Mouse (Mus musculus): ENCODE measurements at regions not wholly inside any gene's neighbourhood (a gene's known extent, or its start where the extent isn't known, plus 50 kb on each side); places are given as distances from the start of the nearest gene placed in this dataset.

DNA sequence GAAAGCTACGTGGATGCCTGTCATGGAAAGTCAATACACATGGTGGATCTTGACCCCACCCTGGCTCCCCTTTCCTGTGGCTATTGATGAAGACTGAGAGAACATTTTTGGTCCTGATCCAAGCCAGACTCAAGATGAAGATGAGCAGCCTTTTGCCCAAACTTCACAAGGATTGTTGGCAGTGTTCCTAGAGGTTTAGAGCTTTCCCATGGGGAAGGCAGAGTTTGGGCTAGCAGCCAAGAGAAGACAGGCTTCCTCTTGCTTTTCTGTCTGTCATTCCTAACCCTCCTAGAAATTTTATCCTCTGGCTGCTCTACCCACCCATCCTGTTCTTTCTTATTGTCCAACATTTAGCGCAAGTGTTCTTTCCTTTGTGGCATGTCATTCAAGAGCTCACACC is 83.6 kb upstream of the Camk1g start:
- Histone ChIP-seq H3K4me1 (peaks cover 15% of the 10 kb centered on the region), H3K36me3 (no peaks in the 10 kb centered on the region), H3K27ac (replicated peaks) (no peak overlapping the region), H3K9me3 (replicated peaks) (no peaks in the 10 kb centered on the region), H3K4me3 (no peak overlapping the region), H3K27me3 (ENCODE audit: low read depth, poor library complexity, severe bottlenecking) (no peaks in the 10 kb centered on the region)
- no peak for DNase-seq (ENCODE audit: low spot score)
- WGBS, result 91% methylated on average over 2 of the region's 2 CpGs

DNA sequence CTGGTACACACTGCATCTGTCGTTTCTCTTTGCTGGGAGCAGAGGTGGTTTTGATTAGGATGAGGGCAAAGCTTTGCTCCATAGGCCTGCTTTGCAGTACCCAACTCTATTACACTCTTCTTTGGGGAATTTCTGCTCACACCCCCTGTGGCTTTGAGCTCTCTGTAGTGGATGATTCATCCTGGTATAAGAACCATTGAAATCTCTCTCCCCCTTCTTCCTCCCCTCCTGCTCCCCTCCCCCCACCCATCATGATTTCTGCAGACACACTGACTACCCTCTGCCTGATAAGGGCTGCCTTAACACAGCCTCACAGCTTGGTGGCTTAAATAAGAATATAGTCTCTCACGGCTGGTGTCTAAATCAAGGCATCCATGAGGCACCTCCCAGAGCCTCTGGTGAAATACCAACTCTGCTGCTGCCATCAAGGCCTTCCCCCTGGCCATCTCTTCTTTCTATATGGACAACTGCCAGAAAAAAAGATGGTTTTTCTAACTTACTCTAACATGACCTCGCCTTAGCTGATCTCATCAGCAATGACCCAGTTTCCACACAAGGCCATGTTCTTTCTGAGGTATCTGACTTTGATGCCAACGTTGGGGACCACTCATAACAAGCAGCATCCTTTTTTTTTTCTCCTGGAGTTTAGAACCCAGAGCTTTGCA is 81.5 kb upstream of the Camk1g start:
- Histone ChIP-seq H3K4me1 (peaks cover 15% of the 10 kb centered on the region), H3K27ac (replicated peaks) (no peak overlapping the region), H3K27me3 (ENCODE audit: low read depth, poor library complexity, severe bottlenecking) (no peaks in the 10 kb centered on the region), H3K9me3 (replicated peaks) (no peaks in the 10 kb centered on the region), H3K36me3 (no peaks in the 10 kb centered on the region), H3K4me3 (no peak overlapping the region)
- DNase-seq (ENCODE audit: low spot score), result no peak
- WGBS, result 58% methylated on average over 4 of the region's 4 CpGs

DNA sequence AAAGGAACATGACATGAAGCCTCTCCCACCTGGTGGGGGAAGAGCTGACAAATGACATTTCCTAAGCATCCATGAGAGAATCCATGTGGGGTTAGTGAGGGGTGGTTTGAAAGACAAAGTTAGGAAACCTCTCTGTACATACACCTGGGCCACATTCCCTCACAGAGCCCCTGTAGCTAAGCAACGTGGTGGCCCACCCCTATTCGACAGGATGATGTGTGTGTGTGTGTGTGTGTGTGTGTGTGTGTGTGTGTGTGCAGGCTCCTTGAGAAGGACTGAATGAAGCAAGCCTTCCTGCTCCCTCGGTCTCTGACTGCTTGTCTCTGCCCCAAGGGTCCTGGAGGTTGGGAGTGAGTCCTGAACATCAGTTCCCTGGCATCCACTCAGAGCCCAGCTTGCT is 80.7 kb upstream of the Camk1g start:
- 66% methylated on average over 3 of the region's 3 CpGs for WGBS
- Histone ChIP-seq H3K4me3 (no peak overlapping the region), H3K36me3 (no peaks in the 10 kb centered on the region), H3K27ac (replicated peaks) (no peak overlapping the region; the same call in 1 of the 2 replicates), H3K27me3 (ENCODE audit: low read depth, poor library complexity, severe bottlenecking) (no peaks in the 10 kb centered on the region), H3K9me3 (replicated peaks) (no peaks in the 10 kb centered on the region), H3K4me1 (peaks cover 15% of the 10 kb centered on the region)
- DNase-seq (ENCODE audit: low spot score), result no peak

DNA sequence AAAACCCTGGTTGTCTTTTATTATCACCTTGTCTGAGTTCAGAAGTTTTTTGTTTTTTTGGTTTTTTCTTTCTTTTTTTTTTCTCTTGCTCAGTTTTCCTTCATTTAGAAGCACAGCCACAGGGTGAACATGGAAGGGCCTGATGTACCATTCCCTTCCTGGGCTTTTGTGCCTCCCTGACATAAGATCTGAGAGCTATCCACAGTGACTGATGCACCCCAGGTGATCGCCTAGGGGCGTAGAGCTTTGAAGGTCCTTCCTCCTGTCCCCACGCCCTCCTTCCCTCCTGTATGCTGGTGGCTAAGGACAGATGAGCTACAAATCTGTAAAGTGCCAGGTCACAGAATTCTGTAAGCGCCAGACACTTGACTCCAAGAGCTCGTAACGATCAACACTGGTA is 80.1 kb upstream of the Camk1g start:
- no peaks in the 10 kb centered on the region for H3K36me3 ChIP-seq
- H3K4me1 ChIP-seq, result peaks cover 15% of the 10 kb centered on the region
- DNase-seq (ENCODE audit: low spot score), result peak; percentile 13
- H3K9me3 ChIP-seq (replicated peaks), result no peaks in the 10 kb centered on the region
- H3K27me3 ChIP-seq (ENCODE audit: low read depth, poor library complexity, severe bottlenecking), result no peaks in the 10 kb centered on the region
- H3K4me3 ChIP-seq, result no peak overlapping the region
- peak overlapping the region; percentile 84 for H3K27ac ChIP-seq (replicated peaks)
- WGBS, result 68% methylated on average over 6 of the region's 6 CpGs

DNA sequence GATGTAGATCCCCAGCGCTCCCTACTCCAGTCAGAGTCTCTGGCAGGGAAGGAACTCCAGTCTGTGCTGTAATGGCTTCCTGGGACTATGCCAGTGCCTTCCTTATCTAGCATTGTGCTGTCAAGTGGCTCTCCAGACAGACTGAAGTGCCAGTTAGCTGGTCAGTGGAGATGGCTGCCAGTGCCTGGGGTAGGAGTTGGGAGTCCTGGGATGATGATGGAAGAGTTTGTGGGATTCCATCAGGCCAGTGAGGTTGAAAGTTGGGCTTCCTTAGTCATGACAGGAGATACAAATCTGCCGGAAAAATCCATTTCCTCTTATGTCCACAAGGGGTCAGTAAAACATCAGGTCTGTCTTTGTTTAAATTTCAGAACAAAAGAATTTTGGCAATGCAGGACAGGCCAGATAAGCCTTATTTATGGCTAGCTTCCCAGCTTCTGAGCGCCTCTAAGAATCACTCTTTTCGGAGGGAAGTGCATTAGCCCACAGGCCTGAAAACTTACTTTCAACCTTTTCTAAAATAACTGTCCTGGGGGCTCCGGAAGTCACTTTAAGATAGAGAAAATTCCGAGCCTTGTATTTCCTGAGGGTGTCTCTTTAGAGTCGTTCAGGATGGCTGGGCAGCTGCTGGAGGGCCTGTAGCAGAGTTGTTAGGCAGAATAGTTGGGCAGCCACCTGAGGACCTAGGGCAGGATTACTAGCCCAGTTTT is 79.5 kb upstream of the Camk1g start:
- WGBS, result 22% methylated on average over 7 of the region's 7 CpGs
- Histone ChIP-seq H3K27me3 (ENCODE audit: low read depth, poor library complexity, severe bottlenecking) (no peaks in the 10 kb centered on the region), H3K4me1 (peaks cover 15% of the 10 kb centered on the region), H3K4me3 (no peak overlapping the region), H3K36me3 (no peaks in the 10 kb centered on the region), H3K27ac (replicated peaks) (peak overlapping the region; percentile 84), H3K9me3 (replicated peaks) (no peaks in the 10 kb centered on the region)
- DNase-seq (ENCODE audit: low spot score), result peak; percentile 57

DNA sequence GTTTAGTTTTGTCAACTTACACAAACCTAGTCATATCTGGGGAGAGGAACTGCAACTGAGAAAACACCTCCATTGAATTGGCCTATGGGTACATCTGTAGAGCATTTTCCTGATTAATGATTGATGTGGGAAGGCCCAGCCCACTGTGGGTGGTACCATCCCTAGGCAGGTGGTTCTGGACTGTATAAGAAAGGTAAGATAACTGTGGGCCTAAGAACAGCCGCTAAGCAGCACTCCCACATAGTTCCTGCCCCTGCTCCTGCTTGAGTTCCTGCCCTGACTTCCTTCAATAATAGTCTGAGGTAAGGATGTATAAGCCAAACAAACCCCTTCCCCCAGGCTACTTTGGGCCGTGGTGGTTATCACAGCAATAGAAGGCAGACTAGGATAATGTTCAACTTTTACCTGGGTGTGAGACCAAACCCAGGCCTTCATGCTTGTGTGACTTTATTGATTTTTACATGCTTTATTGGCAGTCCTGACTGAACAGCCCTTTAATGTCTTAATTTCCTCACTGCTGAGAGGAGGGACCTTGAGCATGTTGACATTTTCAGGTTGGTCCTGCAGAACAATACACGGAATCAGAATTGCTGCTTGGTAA is 78.8 kb upstream of the Camk1g start:
- Histone ChIP-seq H3K9me3 (replicated peaks) (no peaks in the 10 kb centered on the region), H3K27me3 (ENCODE audit: low read depth, poor library complexity, severe bottlenecking) (no peaks in the 10 kb centered on the region), H3K4me3 (no peak overlapping the region), H3K4me1 (peaks cover 15% of the 10 kb centered on the region), H3K27ac (replicated peaks) (peak overlapping the region; percentile 69; the same call in 1 of the 2 replicates), H3K36me3 (no peaks in the 10 kb centered on the region)
- no peak for DNase-seq (ENCODE audit: low spot score)
- 74% methylated on average over 3 of the region's 3 CpGs for WGBS

DNA sequence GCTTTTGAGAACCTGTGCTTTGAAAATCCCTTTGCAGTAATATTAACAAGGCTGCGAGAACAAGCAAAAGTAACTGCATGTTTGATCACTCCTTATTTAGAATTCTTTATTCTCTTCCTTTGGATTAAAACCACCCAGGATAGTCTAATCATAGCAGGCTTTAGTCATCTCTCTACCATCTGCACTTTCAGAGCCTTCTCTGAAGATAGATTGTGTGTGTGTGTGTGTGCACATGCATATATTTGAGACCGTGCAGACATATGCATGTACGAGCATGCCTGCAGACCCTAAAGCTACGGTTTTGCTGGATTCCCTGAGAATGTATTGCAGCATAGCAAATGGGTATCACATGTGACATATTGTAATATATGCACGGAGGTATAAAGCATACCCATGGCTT is 77.5 kb upstream of the Camk1g start:
- no peaks in the 10 kb centered on the region for H3K36me3 ChIP-seq
- H3K27me3 ChIP-seq (ENCODE audit: low read depth, poor library complexity, severe bottlenecking), result no peaks in the 10 kb centered on the region
- no peak overlapping the region for H3K4me3 ChIP-seq
- no peak for DNase-seq (ENCODE audit: low spot score)
- WGBS, result 87% methylated on average over 5 of the region's 5 CpGs
- H3K4me1 ChIP-seq, result peaks cover 15% of the 10 kb centered on the region
- no peak overlapping the region for H3K27ac ChIP-seq (replicated peaks)
- H3K9me3 ChIP-seq (replicated peaks), result no peaks in the 10 kb centered on the region

DNA sequence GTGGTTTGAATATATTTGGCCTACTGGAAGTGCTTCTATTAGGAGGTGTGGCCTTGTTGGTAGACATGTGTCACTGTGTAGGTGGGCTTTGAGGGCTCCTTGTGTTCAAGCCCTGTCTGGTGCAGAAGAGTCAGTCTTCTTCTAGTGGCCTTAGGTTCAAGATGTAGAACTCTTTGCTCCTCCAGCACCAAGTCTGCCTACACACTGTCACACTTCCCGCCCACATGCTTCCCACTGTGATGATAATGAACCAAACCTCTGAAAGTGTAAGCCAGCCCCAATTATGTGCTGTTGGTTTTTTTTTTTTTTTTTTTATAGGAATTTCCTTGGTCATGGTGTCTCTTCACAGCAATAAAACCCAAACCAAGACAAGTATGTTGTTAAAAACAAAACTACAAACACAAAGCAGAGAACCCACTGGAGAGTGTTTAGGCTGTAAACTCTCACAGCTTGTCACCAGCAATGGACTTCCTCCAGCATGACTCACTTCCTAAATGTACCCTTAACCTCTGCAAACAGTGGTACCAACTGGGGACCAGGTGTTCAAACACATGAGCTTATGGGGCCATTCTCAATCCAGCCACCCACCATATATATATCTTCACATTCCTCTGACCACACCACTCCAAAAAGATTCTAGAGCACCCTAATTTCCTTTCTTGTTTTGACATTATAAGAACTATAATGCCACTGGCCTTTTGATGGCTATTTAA is 74.0 kb upstream of the Camk1g start:
- H3K4me1 ChIP-seq, result no peaks in the 10 kb centered on the region
- no peak overlapping the region for H3K27ac ChIP-seq (replicated peaks)
- no peaks in the 10 kb centered on the region for H3K36me3 ChIP-seq
- no peaks in the 10 kb centered on the region for H3K9me3 ChIP-seq (replicated peaks)
- no peaks in the 10 kb centered on the region for H3K27me3 ChIP-seq (ENCODE audit: low read depth, poor library complexity, severe bottlenecking)
- WGBS, result 82% methylated on average over 1 of the region's 1 CpGs
- no peak for DNase-seq (ENCODE audit: low spot score)
- H3K4me3 ChIP-seq, result no peak overlapping the region

DNA sequence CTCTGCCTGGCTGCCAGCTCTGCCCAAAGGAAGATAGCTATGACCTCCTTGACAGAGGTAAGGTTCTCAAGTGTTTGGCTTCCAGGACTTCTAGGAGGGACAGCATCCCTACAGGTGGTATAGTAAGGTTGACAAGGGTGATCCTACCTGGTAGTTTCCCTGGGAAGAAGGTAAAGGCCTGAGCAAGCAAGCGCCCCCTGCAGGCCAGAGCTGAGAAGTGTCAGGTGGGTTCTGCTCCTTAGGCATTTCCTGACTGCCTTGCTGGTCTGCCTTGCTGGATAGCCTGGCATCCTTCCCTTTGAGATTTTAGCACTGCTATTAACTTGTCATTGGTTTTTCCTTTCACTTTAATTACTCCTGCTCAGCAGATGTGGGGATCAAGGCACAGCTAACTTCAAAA is 70.4 kb upstream of the Camk1g start:
- 0% methylated on average over 1 of the region's 1 CpGs for WGBS
- no peak for DNase-seq (ENCODE audit: low spot score)
- no peaks in the 10 kb centered on the region for H3K4me1 ChIP-seq
- no peak overlapping the region for H3K27ac ChIP-seq (replicated peaks)
- no peaks in the 10 kb centered on the region for H3K9me3 ChIP-seq (replicated peaks)
- 0 out of 2 replicates have a peak, but pooled peaks cover 7% of the 10 kb centered on the region for H3K27me3 ChIP-seq (ENCODE audit: low read depth, poor library complexity, severe bottlenecking)
- H3K36me3 ChIP-seq, result no peaks in the 10 kb centered on the region
- H3K4me3 ChIP-seq, result no peak overlapping the region

DNA sequence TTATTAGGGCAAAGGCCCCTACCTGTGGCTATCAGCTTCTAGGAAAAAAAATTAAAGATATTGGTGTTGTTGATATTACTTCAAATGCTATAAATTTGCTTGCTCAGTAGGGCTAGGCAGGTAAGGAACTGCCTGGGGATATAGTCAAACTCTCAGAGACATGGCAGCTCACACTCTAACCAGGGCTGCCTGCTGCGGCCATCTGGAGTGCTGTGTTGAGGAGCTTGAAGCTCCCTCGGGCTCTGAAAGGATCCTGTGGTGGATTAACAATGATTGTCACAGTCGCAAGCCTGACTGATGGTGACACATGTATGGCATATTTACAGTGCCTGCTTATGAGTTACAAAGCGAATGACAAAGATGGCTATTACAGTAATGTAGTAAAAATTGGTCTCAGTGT is 64.2 kb upstream of the Camk1g start:
- Histone ChIP-seq H3K4me1 (peaks cover 20% of the 10 kb centered on the region), H3K4me3 (no peak overlapping the region), H3K27me3 (ENCODE audit: low read depth, poor library complexity, severe bottlenecking) (peaks cover 7% of the 10 kb centered on the region; the same call in 1 of the 2 replicates), H3K9me3 (replicated peaks) (no peaks in the 10 kb centered on the region), H3K27ac (replicated peaks) (no peak overlapping the region), H3K36me3 (no peaks in the 10 kb centered on the region)
- 67% methylated on average over 4 of the region's 4 CpGs for WGBS
- DNase-seq (ENCODE audit: low spot score), result no peak

DNA sequence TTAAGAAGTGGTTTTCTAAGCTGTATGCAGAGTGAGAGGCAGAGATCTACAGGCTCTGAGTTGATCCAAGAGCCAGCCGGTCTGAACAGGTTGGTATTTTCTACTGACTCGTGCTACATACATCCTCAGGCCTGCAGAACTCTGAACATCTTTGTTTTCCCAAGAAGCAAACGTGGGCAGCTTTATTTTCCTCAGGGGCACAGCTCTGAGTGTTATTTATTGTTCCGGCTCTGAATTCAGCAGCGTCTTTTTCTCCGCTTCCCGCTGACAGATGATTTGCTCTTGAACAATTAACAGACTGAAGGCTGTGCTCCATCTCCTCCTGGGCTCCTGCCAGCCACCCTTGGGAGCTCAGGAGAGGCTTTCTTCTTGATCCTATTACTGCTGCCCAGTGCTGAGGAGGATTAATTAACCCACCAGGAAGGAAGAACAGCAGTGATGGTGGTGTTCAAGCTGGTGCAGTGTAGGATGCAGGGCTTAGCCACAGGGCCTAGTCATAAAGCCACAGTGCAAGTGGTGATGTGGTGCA is 63.5 kb upstream of the Camk1g start:
- Histone ChIP-seq H3K27ac (replicated peaks) (peak overlapping the region; percentile 69), H3K9me3 (replicated peaks) (no peaks in the 10 kb centered on the region), H3K4me3 (no peak overlapping the region), H3K36me3 (no peaks in the 10 kb centered on the region), H3K4me1 (peaks cover 20% of the 10 kb centered on the region), H3K27me3 (ENCODE audit: low read depth, poor library complexity, severe bottlenecking) (peaks cover 7% of the 10 kb centered on the region; the same call in 1 of the 2 replicates)
- no peak for DNase-seq (ENCODE audit: low spot score)
- 28% methylated on average over 7 of the region's 7 CpGs for WGBS

DNA sequence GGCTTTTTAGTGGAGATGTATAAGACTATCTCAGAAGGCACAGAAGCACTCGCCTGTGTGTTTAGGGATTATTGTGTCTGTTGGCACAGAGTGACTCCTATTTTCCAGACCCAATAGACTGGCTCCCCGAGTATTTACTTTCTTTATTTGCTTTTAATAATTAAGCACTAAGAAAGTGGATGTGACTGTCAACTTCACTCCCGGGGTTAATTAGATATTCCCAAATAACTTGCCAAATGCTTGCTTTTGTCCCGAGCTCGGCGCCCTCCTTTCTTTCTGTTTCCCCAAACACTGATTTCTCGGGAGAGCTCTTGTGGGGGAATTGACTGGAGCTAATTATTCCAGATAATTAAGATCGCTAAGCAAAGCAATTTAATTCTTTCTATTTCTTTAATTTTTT is 60.1 kb upstream of the Camk1g start:
- Histone ChIP-seq H3K27ac (replicated peaks) (no peak overlapping the region), H3K9me3 (replicated peaks) (no peaks in the 10 kb centered on the region), H3K36me3 (no peaks in the 10 kb centered on the region), H3K27me3 (ENCODE audit: low read depth, poor library complexity, severe bottlenecking) (peaks cover 14% of the 10 kb centered on the region; the same call in 1 of the 2 replicates), H3K4me1 (peaks cover 20% of the 10 kb centered on the region), H3K4me3 (no peak overlapping the region)
- no peak for DNase-seq (ENCODE audit: low spot score)
- 61% methylated on average over 8 of the region's 8 CpGs for WGBS

Data from midbrain, embryonic 10.5 days (tissue).